Mouse (Mus musculus) T-cell, adult 66 days (primary cell): ENCODE results near the gene Trappc1. TPM values are rescaled to one million over a fixed set of nuclear protein-coding genes. Genes with fewer than 3 reads are reported as not detected.

Experiments used
- total RNA-seq, 2 experiments: library from RNA; stranded (reverse); gene quantifications; 3 replicates in 1 of 2; 4 replicates in 1 of 2; pipeline ENCODE4 v1.2.4; 2023

Gene Trappc1
- total RNA-seq = 10 to 100 TPM; 22.6 to 26.6 TPM

GRCm38 (mm10) chr11:69323667-69324111 lies at the start of gene Trappc1, which contains the start of gene Cntrob:
Trappc1 (plus strand) TSS chr11:69323980.
Cntrob (minus strand) TSS chr11:69323775.

GRCm38 (mm10) chr11:69325628-69326407 lies 2.0 kb downstream of the Trappc1 start, which contains the start of gene Kcnab3:
Kcnab3 (plus strand) TSS chr11:69326258.

GRCm38 (mm10) chr11:69340161-69341131 lies 16.7 kb downstream of the Trappc1 start, which contains the start of gene Rnf227:
Rnf227 (plus strand) TSS chr11:69340461.

GRCm38 (mm10) chr11:69369215-69369989 lies 45.6 kb downstream of the Trappc1 start, which contains the start of gene Chd3:
Chd3 (minus strand) TSS chr11:69369406.

Other genes starting within 250 kb of the Trappc1 start
- gene Vamp2, start 235.5 kb upstream of the Trappc1 start, total RNA-seq = 100 to 1,000 TPM; 396 to 405 TPM
- gene Per1, start 228.8 kb upstream of the Trappc1 start, total RNA-seq = 100 to 1,000 TPM; 279 to 361 TPM
- gene Hes7, start 203.6 kb upstream of the Trappc1 start, total RNA-seq = not detected
- gene 9130213A22Rik, start 201.4 kb upstream of the Trappc1 start, total RNA-seq = not detected
- under 1 TPM; 0.30 to 0.55 TPM for gene Aloxe3, start 198.1 kb upstream of the Trappc1 start, total RNA-seq
- not detected for gene Alox12b, start 167.0 kb upstream of the Trappc1 start, total RNA-seq
- gene Alox8, start 126.1 kb upstream of the Trappc1 start, total RNA-seq = 1 to 10 TPM; 1.2 to 1.6 TPM
- under 1 TPM; 0.06 to 0.12 TPM for gene Gucy2e, start 86.9 kb upstream of the Trappc1 start, total RNA-seq
- 10 to 100 TPM; 13.4 to 18.0 TPM for gene Cntrob, start 205 bp upstream of the Trappc1 start, total RNA-seq
- gene Kcnab3, start 2.3 kb downstream of the Trappc1 start, total RNA-seq = 1 to 10 TPM; 1.1 to 1.8 TPM
- 1 to 10 TPM; 1.5 to 2.4 TPM for gene Rnf227, start 16.5 kb downstream of the Trappc1 start, total RNA-seq
- 100 to 1,000 TPM; 777 to 802 TPM for gene Chd3, start 45.4 kb downstream of the Trappc1 start, total RNA-seq
- gene Naa38, start 71.5 kb downstream of the Trappc1 start, total RNA-seq = 10 to 100 TPM; 33.0 to 46.3 TPM
- gene Cyb5d1, start 71.7 kb downstream of the Trappc1 start, total RNA-seq = 10 to 100 TPM; 24.6 to 31.6 TPM
- 1 to 10 TPM; 7.2 to 8.1 TPM for gene Tmem88, start 74.3 kb downstream of the Trappc1 start, total RNA-seq
- gene Kdm6b, start 89.7 kb downstream of the Trappc1 start, total RNA-seq = 100 to 1,000 TPM; 135 to 162 TPM
- under 1 TPM; 0.03 TPM for gene Dnah2, start 225.1 kb downstream of the Trappc1 start, total RNA-seq
- gene Efnb3, start 236.2 kb downstream of the Trappc1 start, total RNA-seq = 1 to 10 TPM in 1 of 2 experiments, under 1 TPM in 1; 0.86 to 1.5 TPM